In genomic region chr17:89646000-89646399, GRCm38 (mm10) we compare ENCODE assay signal across 15 mouse cellular contexts.
"Had no signal": no experiment of that assay in that cellular context is flagged by ENCODE, and none has a peak within 500 bp of the region (broad histone marks: within the 10 kb centered on the region; RNA-seq: fewer than 3 reads in every experiment).

No protein-coding gene starts in this region.

- H3K9me3 ChIP-seq: limb, embryonic 12.5 days; liver, embryonic 15.5 days; midbrain, embryonic 10.5 days; neural tube, embryonic 15.5 days had no signal

- H3K4me1 ChIP-seq: limb, embryonic 12.5 days; liver, embryonic 15.5 days; midbrain, embryonic 10.5 days; neural tube, embryonic 15.5 days had no signal

- H3K36me3 ChIP-seq: limb, embryonic 12.5 days; liver, embryonic 15.5 days; midbrain, embryonic 10.5 days; neural tube, embryonic 15.5 days had no signal

- H3K27ac ChIP-seq: kidney, postnatal 0 days; layer of hippocampus, adult 2 months; limb, embryonic 12.5 days; liver, embryonic 15.5 days; midbrain, embryonic 10.5 days; neural tube, embryonic 15.5 days had no signal

- DNase-seq: liver; lung, embryonic 14.5 days; lung, postnatal 10 days; lung, postnatal 4 days; midbrain, embryonic 14.5 days; right cerebral cortex, adult 18-20 months; right cerebral cortex, postnatal 25 days; thymus, postnatal 36 days had no signal

- H3K4me2 ChIP-seq: limb, embryonic 12.5 days; liver, embryonic 15.5 days; lung, embryonic 14.5 days; neural tube, embryonic 15.5 days had no signal

- H3K27me3 ChIP-seq: limb, embryonic 12.5 days; liver, embryonic 15.5 days; neural tube, embryonic 15.5 days had no signal

- H3K4me3 ChIP-seq: layer of hippocampus, adult 2 months; limb, embryonic 12.5 days; liver, embryonic 15.5 days; midbrain, embryonic 10.5 days; myocyte; neural tube, embryonic 15.5 days had no signal

- H3K9ac ChIP-seq: limb, embryonic 12.5 days; liver, embryonic 15.5 days; lung, embryonic 14.5 days; neural tube, embryonic 15.5 days had no signal
